Mouse (Mus musculus): ENCODE measurements around the gene Dld. TPM values are rescaled to one million over a fixed set of nuclear protein-coding genes. Genes with fewer than 3 reads are reported as not detected.

Gene Dld
- total RNA-seq (2014; fragmentation: Nextera tagmentation) = 81.1 and 83.7 TPM in 2 replicates
- total RNA-seq (2017) = 165 and 177 TPM in 2 replicates

GRCm38 (mm10) chr12:31350944-31351928 is at the start of gene Dld:
Gene Dld (minus strand): TSS chr12:31351453.
- ATAC-seq (replicated peaks; ENCODE audit: low FRiP score, low TSS enrichment, poor library complexity, severe bottlenecking) = peak; percentile 99

- no peak for ATAC-seq (replicated peaks; ENCODE audit: low FRiP score, low TSS enrichment, poor library complexity, severe bottlenecking)
Measured at GRCm38 (mm10) chr12:31400821-31401220, 49.6 kb upstream of the Dld start.

- ATAC-seq (replicated peaks; ENCODE audit: low FRiP score, low TSS enrichment, poor library complexity, severe bottlenecking) = no peak
Measured at GRCm38 (mm10) chr12:31397709-31398108, 46.5 kb upstream of the Dld start.

- ATAC-seq (replicated peaks; ENCODE audit: low FRiP score, low TSS enrichment, poor library complexity, severe bottlenecking) = no peak
Measured at GRCm38 (mm10) chr12:31395895-31396294, 44.6 kb upstream of the Dld start.

- no peak for ATAC-seq (replicated peaks; ENCODE audit: low FRiP score, low TSS enrichment, poor library complexity, severe bottlenecking)
Measured at GRCm38 (mm10) chr12:31391696-31392095, 40.4 kb upstream of the Dld start.

- ATAC-seq (replicated peaks; ENCODE audit: low FRiP score, low TSS enrichment, poor library complexity, severe bottlenecking) = no peak
Measured at GRCm38 (mm10) chr12:31390571-31390970, 39.3 kb upstream of the Dld start, which contains the start of gene Slc26a3. Gene Slc26a3 (plus strand): TSS chr12:31390871.

- ATAC-seq (replicated peaks; ENCODE audit: low FRiP score, low TSS enrichment, poor library complexity, severe bottlenecking) = no peak
Measured at GRCm38 (mm10) chr12:31387303-31387702, 36.0 kb upstream of the Dld start.

GRCm38 (mm10) chr12:31382451-31382850 is 31.2 kb upstream of the Dld start:
- ATAC-seq (replicated peaks; ENCODE audit: low FRiP score, low TSS enrichment, poor library complexity, severe bottlenecking) = no peak

GRCm38 (mm10) chr12:31380878-31381277 is 29.6 kb upstream of the Dld start:
- no peak for ATAC-seq (replicated peaks; ENCODE audit: low FRiP score, low TSS enrichment, poor library complexity, severe bottlenecking)

- ATAC-seq (replicated peaks; ENCODE audit: low FRiP score, low TSS enrichment, poor library complexity, severe bottlenecking) = no peak
Measured at GRCm38 (mm10) chr12:31377241-31377640, 26.0 kb upstream of the Dld start.

- ATAC-seq (replicated peaks; ENCODE audit: low FRiP score, low TSS enrichment, poor library complexity, severe bottlenecking) = no peak
Measured at GRCm38 (mm10) chr12:31376326-31376950, 25.2 kb upstream of the Dld start.

- no peak for ATAC-seq (replicated peaks; ENCODE audit: low FRiP score, low TSS enrichment, poor library complexity, severe bottlenecking)
Measured at GRCm38 (mm10) chr12:31375283-31375615, 24.0 kb upstream of the Dld start.

GRCm38 (mm10) chr12:31374603-31375282 is 23.5 kb upstream of the Dld start:
- peak; percentile 90 for ATAC-seq (replicated peaks; ENCODE audit: low FRiP score, low TSS enrichment, poor library complexity, severe bottlenecking)

GRCm38 (mm10) chr12:31369656-31370055 is 18.4 kb upstream of the Dld start:
- ATAC-seq (replicated peaks; ENCODE audit: low FRiP score, low TSS enrichment, poor library complexity, severe bottlenecking) = no peak

GRCm38 (mm10) chr12:31369118-31369517 is 17.9 kb upstream of the Dld start:
- ATAC-seq (replicated peaks; ENCODE audit: low FRiP score, low TSS enrichment, poor library complexity, severe bottlenecking) = no peak

- ATAC-seq (replicated peaks; ENCODE audit: low FRiP score, low TSS enrichment, poor library complexity, severe bottlenecking) = no peak
Measured at GRCm38 (mm10) chr12:31367721-31368120, 16.5 kb upstream of the Dld start.

- no peak for ATAC-seq (replicated peaks; ENCODE audit: low FRiP score, low TSS enrichment, poor library complexity, severe bottlenecking)
Measured at GRCm38 (mm10) chr12:31366428-31366827, 15.2 kb upstream of the Dld start.

- peak; percentile 11; the same call in 1 of the 2 replicates for ATAC-seq (replicated peaks; ENCODE audit: low FRiP score, low TSS enrichment, poor library complexity, severe bottlenecking)
Measured at GRCm38 (mm10) chr12:31350191-31350943, 886 bp downstream of the Dld start.

- ATAC-seq (replicated peaks; ENCODE audit: low FRiP score, low TSS enrichment, poor library complexity, severe bottlenecking) = no peak
Measured at GRCm38 (mm10) chr12:31333261-31333660, 18.0 kb downstream of the Dld start.

Data from megakaryocyte-erythroid progenitor cell, adult 5-6 weeks (primary cell).